Mouse (Mus musculus): ENCODE measurements around the gene Macf1.

Gene Macf1

GRCm38 (mm10) chr4:123592046-123592445 lies 92.1 kb downstream of the Macf1 start:
- DNase-seq (ENCODE audit: low spot score): no peak

GRCm38 (mm10) chr4:123591026-123591635 lies 93.0 kb downstream of the Macf1 start:
- no peak for DNase-seq (ENCODE audit: low spot score)

GRCm38 (mm10) chr4:123589496-123589895 lies 94.7 kb downstream of the Macf1 start:
- DNase-seq (ENCODE audit: low spot score): no peak

GRCm38 (mm10) chr4:123588353-123589301 lies 95.5 kb downstream of the Macf1 start:
- peak; percentile 28 for DNase-seq (ENCODE audit: low spot score)

- no peak for DNase-seq (ENCODE audit: low spot score)
Observed at GRCm38 (mm10) chr4:123587616-123588015, 96.5 kb downstream of the Macf1 start.

- DNase-seq (ENCODE audit: low spot score): no peak
Observed at GRCm38 (mm10) chr4:123584720-123585093, 99.5 kb downstream of the Macf1 start.

- peak; percentile 27 for DNase-seq (ENCODE audit: low spot score)
Observed at GRCm38 (mm10) chr4:123584084-123584719, 100.0 kb downstream of the Macf1 start.

- DNase-seq (ENCODE audit: low spot score): no peak
Observed at GRCm38 (mm10) chr4:123577469-123578088, 106.6 kb downstream of the Macf1 start.

GRCm38 (mm10) chr4:123572434-123573336 lies 111.5 kb downstream of the Macf1 start:
- peak; percentile 48 for DNase-seq (ENCODE audit: low spot score)

GRCm38 (mm10) chr4:123571869-123572268 lies 112.3 kb downstream of the Macf1 start:
- peak; percentile 35 for DNase-seq (ENCODE audit: low spot score)

GRCm38 (mm10) chr4:123565291-123565861 lies 118.8 kb downstream of the Macf1 start:
- DNase-seq (ENCODE audit: low spot score): no peak

- no peak for DNase-seq (ENCODE audit: low spot score)
Observed at GRCm38 (mm10) chr4:123564051-123564791, 119.9 kb downstream of the Macf1 start.

GRCm38 (mm10) chr4:123562177-123562815 lies 121.9 kb downstream of the Macf1 start:
- DNase-seq (ENCODE audit: low spot score): no peak

GRCm38 (mm10) chr4:123560896-123561295 lies 123.3 kb downstream of the Macf1 start:
- DNase-seq (ENCODE audit: low spot score): no peak

GRCm38 (mm10) chr4:123558496-123558895 lies 125.7 kb downstream of the Macf1 start:
- no peak for DNase-seq (ENCODE audit: low spot score)

- no peak for DNase-seq (ENCODE audit: low spot score)
Observed at GRCm38 (mm10) chr4:123555251-123555650, 128.9 kb downstream of the Macf1 start.

GRCm38 (mm10) chr4:123552689-123553088 lies 131.5 kb downstream of the Macf1 start:
- no peak for DNase-seq (ENCODE audit: low spot score)

- no peak for DNase-seq (ENCODE audit: low spot score)
Observed at GRCm38 (mm10) chr4:123548317-123548716, 135.8 kb downstream of the Macf1 start.

GRCm38 (mm10) chr4:123543691-123544090 lies 140.5 kb downstream of the Macf1 start:
- DNase-seq (ENCODE audit: low spot score): no peak

- peak; percentile 69 for DNase-seq (ENCODE audit: low spot score)
Observed at GRCm38 (mm10) chr4:123535271-123535670, 148.9 kb downstream of the Macf1 start.
